Mouse (Mus musculus) stomach, postnatal 0 days (tissue): ENCODE data around the gene Ptprk. TPM values are rescaled to one million over a fixed set of nuclear protein-coding genes. Genes with fewer than 3 reads are reported as not detected.
A peak's percentile ranks its signal among the peaks of the same experiment; 100 is the strongest.

ENCODE experiments used
- ATAC-seq: fragments of 200-750 bp; cut with Nextera tagmentation; 2 replicates; pipeline ENCODE4 v1.8.0; 2017; ENCODE audit not compliant: low FRiP score, low TSS enrichment
- DNase-seq: peaks from one replicate; pipeline ENCODE4 v3.0.0-alpha.2; 2016; ENCODE audit warnings: low spot score
- H3K27ac ChIP-seq: fragments of 300-500 bp; sonication (generic); replicated peaks from 2 replicates; pipeline ENCODE4 v1.5.1; 2014; ENCODE audit warnings: mild to moderate bottlenecking, control low read depth
- H3K27me3 ChIP-seq: fragments of 300-500 bp; sonication (generic); 2 replicates; pipeline ENCODE4 v1.6.1; 2014; ENCODE audit warnings: low read length; ENCODE audit not compliant: control insufficient read depth, insufficient read depth
- H3K36me3 ChIP-seq: fragments of 300-500 bp; sonication (generic); 2 replicates; pipeline ENCODE4 v1.6.1; 2014; ENCODE audit warnings: low read length, mixed read lengths; ENCODE audit not compliant: control insufficient read depth, insufficient read depth
- H3K4me1 ChIP-seq: fragments of 300-500 bp; sonication (generic); replicated peaks from 2 replicates; pipeline ENCODE4 v1.6.1; 2014; ENCODE audit warnings: antibody characterized with exemption; ENCODE audit not compliant: control insufficient read depth, insufficient read depth
- H3K4me2 ChIP-seq: fragments of 300-500 bp; sonication (generic); replicated peaks from 2 replicates; pipeline ENCODE4 v1.6.1; 2014; ENCODE audit warnings: low read depth, mild to moderate bottlenecking, control low read depth, moderate library complexity
- H3K4me3 ChIP-seq: fragments of 300-500 bp; sonication (generic); 2 replicates; pipeline ENCODE4 v1.5.1; 2014; ENCODE audit warnings: low read depth, low read length, control low read depth
- H3K9ac ChIP-seq: fragments of 300-500 bp; sonication (generic); 2 replicates; pipeline ENCODE4 v1.6.1; 2014; ENCODE audit warnings: mild to moderate bottlenecking, low read length, control low read depth, mixed read lengths
- H3K9me3 ChIP-seq: fragments of 300-500 bp; sonication (generic); 2 replicates; pipeline ENCODE4 v1.6.1; 2016; ENCODE audit warnings: low read length; ENCODE audit not compliant: control insufficient read depth
- CTCF ChIP-seq: IDR thresholded peaks from 2 replicates; pipeline ENCODE4 v1.5.1; 2016; ENCODE audit warnings: antibody characterized with exemption, low read depth, mild to moderate bottlenecking, moderate library complexity
- EP300 ChIP-seq: optimal IDR thresholded peaks from 2 replicates; pipeline ENCODE3; 2016; ENCODE audit warnings: antibody characterized with exemption
- WGBS: fragments of 180-500 bp; shearing (Covaris S2); extraction: QIAGEN DNeasy Blood & Tissue Kit; methylation state at CpG from one replicate; pipeline ENCODE4 v1.1.7; 2014; 5-methylcytosine and 5-hydroxymethylcytosine counted together
- polyA plus RNA-seq: library from polyadenylated mRNA; unstranded; fragments of >200 nt; fragmentation: Nextera tagmentation; extraction: Ambion mirVana; gene quantifications from 2 replicates; pipeline ENCODE4 v1.2.1, GENCODE M21; 2015

The Ptprk gene
- polyA plus RNA-seq, 1 experiment from 2014 or later, result 26.9 TPM

DNA sequence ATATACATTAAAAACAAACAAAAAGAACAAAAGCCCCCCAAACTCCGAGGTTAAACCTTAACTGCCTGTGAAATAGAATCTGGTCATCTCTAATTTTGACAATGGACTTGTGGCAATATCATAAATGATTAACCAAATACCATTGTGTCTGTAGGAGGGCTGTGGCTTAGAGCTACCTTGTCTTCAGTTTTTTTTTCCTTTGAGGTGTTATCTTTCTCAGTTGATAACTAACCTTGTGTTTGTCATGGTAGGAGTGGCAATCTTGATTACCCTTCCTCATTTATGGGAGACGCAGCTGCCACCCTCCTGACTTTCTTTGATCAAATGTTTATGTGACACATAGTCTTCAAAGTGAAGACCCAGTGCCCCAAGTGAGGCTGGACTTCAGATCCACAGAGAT, 24.3 kb downstream of the Ptprk start:
- ATAC-seq, result no peak
- no peak for TF ChIP-seq EP300
- TF ChIP-seq CTCF, result no peak
- H3K4me3 ChIP-seq, result no peak overlapping the region
- 46% methylated on average over 2 of the region's 2 CpGs for WGBS
- H3K9ac ChIP-seq, result no peak overlapping the region
- no peaks in the 10 kb centered on the region; the same call in 1 of the 2 replicates for H3K4me1 ChIP-seq
- DNase-seq, result no peak
- no peak overlapping the region for H3K4me2 ChIP-seq
- no peak overlapping the region for H3K27ac ChIP-seq
- H3K36me3 ChIP-seq, result no peaks in the 10 kb centered on the region
- no peaks in the 10 kb centered on the region for H3K27me3 ChIP-seq
- H3K9me3 ChIP-seq, result no peaks in the 10 kb centered on the region

DNA sequence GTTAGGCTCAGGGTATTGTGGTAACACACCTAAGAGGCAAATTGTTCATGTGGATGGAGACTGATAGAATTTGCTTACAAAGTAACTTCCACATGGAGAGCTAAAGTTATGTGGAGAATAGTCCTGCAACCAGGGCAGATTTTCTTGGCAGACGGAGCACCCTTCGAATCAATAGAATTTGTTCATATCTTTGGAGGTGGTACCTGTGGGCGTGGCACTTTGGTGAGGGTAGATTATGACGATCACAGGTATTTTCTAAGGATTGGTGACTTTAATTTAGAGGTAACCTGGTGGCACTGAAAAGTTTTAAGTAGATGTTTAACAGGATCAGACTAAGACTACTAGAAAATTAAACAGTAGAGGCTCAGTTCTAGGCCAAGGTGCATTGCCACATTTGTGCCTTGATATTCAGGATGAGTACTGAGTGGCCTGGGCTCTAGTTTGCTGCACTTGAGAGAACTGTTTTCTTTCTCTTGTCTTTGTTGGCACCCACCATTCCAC, 28.8 kb downstream of the Ptprk start:
- WGBS, result 75% methylated on average over 4 of the region's 4 CpGs
- ATAC-seq (no peak), DNase-seq (no peak)

DNA sequence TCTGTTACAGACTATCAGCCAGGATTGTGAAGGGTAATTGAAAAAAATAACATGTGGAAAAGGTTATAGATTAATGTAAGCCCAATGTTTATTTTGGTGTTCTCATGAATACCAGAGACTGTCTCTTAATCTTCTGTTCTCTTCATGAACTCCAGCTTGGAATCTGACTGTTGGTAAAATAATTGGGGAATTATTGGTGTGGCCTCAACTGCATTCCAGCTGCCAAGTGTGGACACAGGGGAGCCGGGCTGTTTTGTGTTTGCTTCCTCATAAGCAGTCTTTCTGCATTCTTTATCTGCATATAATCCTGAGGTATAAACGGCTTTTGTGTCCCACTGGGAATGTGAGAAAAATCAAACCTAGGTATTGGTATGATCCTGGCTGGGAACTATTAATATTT, 29.3 kb downstream of the Ptprk start:
- H3K4me2 ChIP-seq, result no peak overlapping the region
- WGBS, result 25% methylated on average over 2 of the region's 2 CpGs
- no peak overlapping the region for H3K4me3 ChIP-seq
- no peaks in the 10 kb centered on the region for H3K9me3 ChIP-seq
- ATAC-seq, result no peak
- no peak for DNase-seq
- H3K27ac ChIP-seq, result no peak overlapping the region
- H3K4me1 ChIP-seq, result no peaks in the 10 kb centered on the region; the same call in 1 of the 2 replicates
- no peaks in the 10 kb centered on the region for H3K27me3 ChIP-seq
- H3K9ac ChIP-seq, result no peak overlapping the region
- no peaks in the 10 kb centered on the region for H3K36me3 ChIP-seq
- TF ChIP-seq EP300 (no peak), CTCF (no peak)

More for the DNA sequence above, 28.8 kb downstream of the Ptprk start:
- TF ChIP-seq EP300, result no peak
- no peak for TF ChIP-seq CTCF
- no peaks in the 10 kb centered on the region for H3K36me3 ChIP-seq
- no peak overlapping the region for H3K4me3 ChIP-seq
- H3K9ac ChIP-seq, result no peak overlapping the region
- H3K9me3 ChIP-seq, result no peaks in the 10 kb centered on the region
- no peaks in the 10 kb centered on the region; the same call in 1 of the 2 replicates for H3K4me1 ChIP-seq
- no peak overlapping the region for H3K4me2 ChIP-seq
- no peak overlapping the region for H3K27ac ChIP-seq
- H3K27me3 ChIP-seq, result no peaks in the 10 kb centered on the region

DNA sequence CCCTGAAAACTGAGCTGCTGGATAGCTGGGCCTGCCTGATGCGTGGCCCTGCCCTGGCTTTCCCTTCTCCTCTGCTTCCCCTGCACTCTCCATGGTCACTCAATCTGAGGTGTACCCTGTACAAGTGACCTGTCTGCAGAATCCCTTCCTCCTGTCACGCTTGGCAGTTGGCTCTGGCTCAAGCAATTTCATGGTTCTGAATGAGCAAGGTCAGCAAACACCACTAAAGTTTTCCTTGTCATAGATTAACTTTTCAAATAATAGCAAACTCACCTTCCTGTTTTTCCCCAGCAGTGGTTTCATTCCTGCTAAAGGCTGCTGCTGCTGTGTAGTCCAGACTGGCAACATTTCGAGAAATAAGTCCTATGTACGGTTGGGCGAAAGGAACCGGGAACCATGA, 30.6 kb downstream of the Ptprk start:
- Histone ChIP-seq H3K9ac (no peak overlapping the region), H3K4me3 (no peak overlapping the region), H3K36me3 (no peaks in the 10 kb centered on the region), H3K27me3 (no peaks in the 10 kb centered on the region), H3K9me3 (no peaks in the 10 kb centered on the region), H3K4me1 (no peaks in the 10 kb centered on the region; the same call in 1 of the 2 replicates), H3K27ac (no peak overlapping the region), H3K4me2 (no peak overlapping the region)
- ATAC-seq (peak; percentile 73), DNase-seq (peak; percentile 48)
- TF ChIP-seq EP300 (no peak), CTCF (no peak)
- WGBS, result 64% methylated on average over 6 of the region's 6 CpGs

DNA sequence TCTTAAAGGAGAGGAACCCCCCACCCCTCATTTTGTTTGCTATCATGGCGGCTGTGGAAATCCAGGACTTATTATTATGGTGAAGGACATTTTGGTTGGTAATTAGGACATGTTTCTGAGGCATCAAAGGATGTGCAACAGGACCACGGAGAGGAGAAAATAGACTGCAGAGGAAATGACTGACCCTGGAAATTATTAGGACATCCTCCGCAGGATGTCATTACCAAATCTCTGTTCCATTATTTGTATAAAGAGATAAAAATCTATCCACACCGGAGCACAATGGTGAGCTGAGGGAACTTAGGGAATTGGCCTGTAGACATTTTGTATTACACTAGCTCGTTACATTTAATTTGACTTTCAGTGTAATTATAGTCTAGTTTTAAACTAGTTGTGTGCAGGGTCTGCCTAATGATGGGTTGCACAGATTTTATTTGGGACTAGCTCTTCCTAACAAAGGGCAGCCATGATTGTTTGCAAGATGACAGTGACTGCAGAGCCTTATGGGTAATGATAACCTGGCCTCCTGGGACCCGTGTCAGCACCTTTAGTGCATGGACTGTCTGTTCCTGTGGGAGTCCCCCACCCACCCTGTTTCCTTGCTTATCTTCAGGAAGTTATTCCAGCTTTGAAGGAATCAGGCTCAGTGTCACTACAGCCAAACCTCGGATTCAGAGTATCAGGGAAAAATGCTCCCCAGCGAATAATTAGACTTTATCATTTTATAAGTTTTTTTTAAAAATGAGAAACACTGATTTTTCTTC, 38.4 kb downstream of the Ptprk start:
- no peak overlapping the region; the same call in 1 of the 2 replicates for H3K4me2 ChIP-seq
- TF ChIP-seq CTCF, result no peak
- TF ChIP-seq EP300, result no peak
- H3K27me3 ChIP-seq, result no peaks in the 10 kb centered on the region
- H3K9me3 ChIP-seq, result no peaks in the 10 kb centered on the region
- H3K36me3 ChIP-seq, result no peaks in the 10 kb centered on the region
- no peaks in the 10 kb centered on the region for H3K4me1 ChIP-seq
- WGBS, result 66% methylated on average over 8 of the region's 8 CpGs
- no peak overlapping the region for H3K9ac ChIP-seq
- H3K4me3 ChIP-seq, result no peak overlapping the region
- DNase-seq (no peak), ATAC-seq (no peak)
- H3K27ac ChIP-seq, result no peak overlapping the region

DNA sequence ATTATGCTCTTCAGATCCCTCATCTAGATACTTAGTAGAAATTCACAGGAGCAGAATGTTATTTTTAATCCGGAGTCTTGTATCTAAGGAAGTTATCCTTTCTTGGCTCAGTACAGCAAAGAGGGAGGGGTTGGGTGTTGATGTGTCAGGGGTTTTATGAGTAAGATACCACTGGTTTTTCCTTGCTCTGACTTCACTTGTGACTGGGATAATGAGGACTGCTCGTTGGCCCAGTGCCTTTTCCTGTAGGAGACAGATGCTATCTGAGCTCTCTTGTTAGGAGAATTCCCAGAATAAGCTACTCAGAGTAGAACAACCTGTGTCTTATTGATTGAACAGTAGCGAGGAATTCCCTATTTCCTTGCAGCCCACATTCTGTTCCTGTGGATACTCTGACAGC, 39.3 kb downstream of the Ptprk start:
- H3K9ac ChIP-seq, result no peak overlapping the region
- no peak overlapping the region for H3K4me2 ChIP-seq
- DNase-seq (no peak), ATAC-seq (no peak)
- no peaks in the 10 kb centered on the region for H3K36me3 ChIP-seq
- H3K4me1 ChIP-seq, result no peaks in the 10 kb centered on the region
- TF ChIP-seq CTCF (no peak), EP300 (no peak)
- no peak overlapping the region for H3K4me3 ChIP-seq
- 0 out of 2 replicates have a peak overlapping the region, but pooled peaks have one; percentile 13 for H3K27ac ChIP-seq
- no peaks in the 10 kb centered on the region for H3K9me3 ChIP-seq
- WGBS, result 34% methylated on average over 3 of the region's 3 CpGs
- no peaks in the 10 kb centered on the region for H3K27me3 ChIP-seq
